Mouse (Mus musculus) right cerebral cortex, postnatal 14 days (tissue): ENCODE measurements at regions not wholly inside any gene's neighbourhood (a gene's known extent, or its start where the extent isn't known, plus 50 kb on each side); places are given as distances from the start of the nearest gene placed in this dataset.
"Not testable (repeated sequence)": the region's sequence is repeated elsewhere in the genome, so short reads cannot be mapped to it uniquely, and the experiment has no call there.

Source experiments
- DNase-seq: peaks from one replicate; pipeline ENCODE4 v3.0.0; 2022

DNA sequence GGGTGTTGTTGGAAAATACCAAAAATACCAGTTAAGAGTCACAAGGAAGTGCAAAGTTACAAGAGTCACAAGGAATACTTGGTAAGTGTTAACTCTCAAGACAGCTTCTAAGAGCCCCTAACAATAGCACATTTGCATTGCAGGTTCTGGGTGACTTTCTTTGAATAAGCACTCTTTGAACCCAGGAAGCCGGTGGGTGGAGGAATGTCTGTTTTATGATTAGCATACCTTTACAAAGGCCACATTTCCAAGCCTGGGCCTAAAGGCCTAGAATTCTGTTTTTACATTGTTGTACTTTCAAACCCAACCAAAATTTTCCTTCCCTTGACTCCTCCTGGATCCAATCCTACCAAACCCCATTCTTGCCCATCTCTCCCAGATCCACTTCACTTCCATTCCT lies 693.5 kb upstream of the Gria3 start:
- not testable (repeated sequence) for DNase-seq

DNA sequence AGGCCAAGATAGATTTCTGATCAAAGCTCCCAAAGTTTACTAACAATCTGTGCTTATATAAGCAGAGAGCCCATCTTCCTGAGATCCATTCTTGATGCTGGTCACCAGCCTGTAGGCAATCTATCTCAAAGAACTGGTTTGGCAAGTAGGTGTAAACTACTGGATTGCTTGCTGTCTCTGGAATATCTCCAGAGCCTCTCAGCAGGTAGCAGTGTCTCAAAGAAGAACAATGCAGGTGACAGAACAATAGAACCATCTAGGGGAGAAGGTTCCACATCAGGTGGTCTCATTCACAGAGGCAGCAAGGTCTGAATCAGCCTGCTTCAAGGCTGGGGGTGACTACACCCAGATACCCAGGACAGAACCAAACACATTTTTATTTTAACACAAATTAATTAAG lies 692.0 kb upstream of the Gria3 start:
- DNase-seq, result no peak

DNA sequence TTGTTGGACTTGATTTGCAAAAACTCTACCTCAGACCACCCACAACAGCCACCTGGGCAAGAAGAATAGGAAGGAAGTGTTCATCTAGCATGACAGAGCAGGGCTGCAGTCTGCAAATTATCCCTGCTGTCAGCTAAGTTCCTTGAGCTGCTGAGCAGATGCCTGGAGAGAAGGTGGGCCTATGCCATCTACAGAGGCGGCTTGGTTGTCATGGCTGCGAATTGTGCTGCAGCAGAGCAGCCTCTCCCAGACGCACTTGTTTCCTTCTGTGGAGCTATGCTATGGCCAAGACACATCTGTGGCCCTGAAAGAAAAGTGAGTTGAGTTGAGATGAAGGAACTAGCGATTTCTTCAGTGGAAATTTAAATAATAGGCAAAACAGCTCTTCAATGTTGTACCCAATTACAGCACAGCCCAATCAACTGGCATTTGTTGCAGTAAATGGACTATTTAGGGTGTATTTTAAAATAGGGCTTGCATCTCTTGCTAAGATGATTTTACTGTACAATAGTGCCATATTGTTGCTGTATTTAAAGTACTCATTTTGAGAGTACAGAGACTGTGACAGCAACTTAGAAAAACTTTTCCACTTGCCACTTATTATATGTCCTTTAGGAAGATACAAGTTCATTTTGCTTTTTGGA lies 659.8 kb upstream of the Gria3 start:
- peak; percentile 18 for DNase-seq
